28 mouse cellular contexts compared by ENCODE assay signal in genomic region chr5:52636025-52636755, GRCm38 (mm10). TPM values are rescaled to one million over a fixed set of nuclear protein-coding genes. Genes with fewer than 3 reads are reported as not detected.
DNase-seq lines count a peak whose midpoint lies in the region; ATAC-seq and TF ChIP-seq lines count a peak whose summit lies in the region.
"Had no signal": no experiment of that assay in that cellular context is flagged by ENCODE, and none has a peak within 500 bp of the region (broad histone marks: within the 10 kb centered on the region; RNA-seq: fewer than 3 reads in every experiment).

No protein-coding gene starts in this region.

- TF ChIP-seq CTCF in kidney, postnatal 0 days (IDR thresholded peaks at IDR 0.05; ENCODE audit: low read depth): no peak
- TF ChIP-seq CTCF in G1E (IDR thresholded peaks at IDR 0.05; ENCODE audit: low read depth, low read length): no peak
- TF ChIP-seq CTCF in stomach, postnatal 0 days (IDR thresholded peaks at IDR 0.05; ENCODE audit: low read depth): no peak

- no peak overlapping the region for H3K27ac ChIP-seq in kidney, postnatal 0 days
- no peak overlapping the region; the same call in 1 of the 2 replicates for H3K27ac ChIP-seq in kidney, embryonic 16.5 days (ENCODE audit: low read length)
- no peak overlapping the region for H3K27ac ChIP-seq in intestine, embryonic 15.5 days
- H3K27ac ChIP-seq in stomach, postnatal 0 days (replicated peaks): no peak overlapping the region
- H3K27ac ChIP-seq: embryonic facial prominence, embryonic 10.5 days; embryonic facial prominence, embryonic 13.5 days; forebrain, embryonic 13.5 days; gastrocnemius, adult 2 months; heart, embryonic 13.5 days; hindbrain, embryonic 14.5 days; hindbrain, postnatal 0 days had no signal

- TF ChIP-seq EP300 in stomach, postnatal 0 days (optimal IDR thresholded peaks at IDR 0.05): no peak

- ATAC-seq in kidney, postnatal 0 days (replicated peaks; ENCODE audit: low FRiP score, low read depth): no peak
- no peak for ATAC-seq in kidney, embryonic 16.5 days (ENCODE audit: low FRiP score, low TSS enrichment)
- ATAC-seq in G1E (ENCODE audit: extremely low read depth, insufficient number of reproducible peaks, low FRiP score, poor library complexity, severe bottlenecking): peak; percentile 71
- peak; percentile 54 for ATAC-seq in intestine, embryonic 15.5 days
- peak; percentile 40; the same call in 1 of the 2 replicates for ATAC-seq in stomach, postnatal 0 days (ENCODE audit: low FRiP score, low TSS enrichment)
- no peak for ATAC-seq in cerebellum, adult (ENCODE audit: insufficient number of reproducible peaks, low FRiP score, low TSS enrichment)
- ATAC-seq: forebrain, embryonic 13.5 days; forebrain, postnatal 0 days; hindbrain, postnatal 0 days; inflammation-experienced regulatory T-cells, adult 6 months had no signal

- H3K9ac ChIP-seq in kidney, postnatal 0 days (ENCODE audit: low read depth, low read length): no peak overlapping the region
- no peak overlapping the region for H3K9ac ChIP-seq in kidney, embryonic 16.5 days (replicated peaks; ENCODE audit: low read length)
- no peak overlapping the region for H3K9ac ChIP-seq in intestine, embryonic 15.5 days
- H3K9ac ChIP-seq in stomach, postnatal 0 days (ENCODE audit: low read length): no peak overlapping the region
- H3K9ac ChIP-seq: embryonic facial prominence, embryonic 13.5 days; forebrain, embryonic 13.5 days; forebrain, postnatal 0 days; heart, embryonic 13.5 days; hindbrain, embryonic 14.5 days had no signal

- H3K4me1 ChIP-seq in kidney, postnatal 0 days (replicated peaks; ENCODE audit: insufficient read depth, low read length): no peaks in the 10 kb centered on the region
- 0 out of 2 replicates have a peak, but pooled peaks cover 5% of the 10 kb centered on the region for H3K4me1 ChIP-seq in kidney, embryonic 16.5 days (ENCODE audit: insufficient read depth, low read length)
- peaks cover 48% of the 10 kb centered on the region for H3K4me1 ChIP-seq in G1E (ENCODE audit: insufficient read depth, low read depth, low read length)
- no peaks in the 10 kb centered on the region; the same call in 1 of the 2 replicates for H3K4me1 ChIP-seq in intestine, embryonic 15.5 days (replicated peaks)
- no peaks in the 10 kb centered on the region for H3K4me1 ChIP-seq in stomach, postnatal 0 days (replicated peaks; ENCODE audit: control insufficient read depth, insufficient read depth)
- H3K4me1 ChIP-seq: embryonic facial prominence, embryonic 10.5 days; embryonic facial prominence, embryonic 13.5 days; forebrain, embryonic 13.5 days had no signal

- H3K36me3 ChIP-seq in kidney, postnatal 0 days (ENCODE audit: insufficient read depth, low read length): no peaks in the 10 kb centered on the region
- H3K36me3 ChIP-seq in kidney, embryonic 16.5 days (ENCODE audit: insufficient read depth, low read length): no peaks in the 10 kb centered on the region; the same call in 1 of the 2 replicates
- peaks cover 33% of the 10 kb centered on the region for H3K36me3 ChIP-seq in G1E (replicated peaks)
- no peaks in the 10 kb centered on the region for H3K36me3 ChIP-seq in intestine, embryonic 15.5 days
- H3K36me3 ChIP-seq in stomach, postnatal 0 days (ENCODE audit: control insufficient read depth, insufficient read depth, low read length): no peaks in the 10 kb centered on the region
- H3K36me3 ChIP-seq: embryonic facial prominence, embryonic 10.5 days had no signal

- no peaks in the 10 kb centered on the region for H3K9me3 ChIP-seq in kidney, postnatal 0 days (replicated peaks; ENCODE audit: low read length)
- no peaks in the 10 kb centered on the region for H3K9me3 ChIP-seq in kidney, embryonic 16.5 days (ENCODE audit: low read length)
- H3K9me3 ChIP-seq in G1E (replicated peaks): 0 out of 2 replicates have a peak, but pooled peaks cover 2% of the 10 kb centered on the region
- H3K9me3 ChIP-seq in intestine, embryonic 15.5 days: no peaks in the 10 kb centered on the region
- H3K9me3 ChIP-seq in stomach, postnatal 0 days (ENCODE audit: control insufficient read depth, low read length): no peaks in the 10 kb centered on the region
- H3K9me3 ChIP-seq: embryonic facial prominence, embryonic 10.5 days; embryonic facial prominence, embryonic 13.5 days; forebrain, embryonic 13.5 days; heart, embryonic 13.5 days had no signal

- no peaks in the 10 kb centered on the region for H3K27me3 ChIP-seq in kidney, postnatal 0 days (ENCODE audit: insufficient read depth, low read length)
- no peaks in the 10 kb centered on the region for H3K27me3 ChIP-seq in kidney, embryonic 16.5 days (ENCODE audit: insufficient read depth, low read length)
- H3K27me3 ChIP-seq in G1E (ENCODE audit: insufficient read depth, low read length): 0 out of 2 replicates have a peak, but pooled peaks cover 2% of the 10 kb centered on the region
- H3K27me3 ChIP-seq in intestine, embryonic 15.5 days (replicated peaks): no peaks in the 10 kb centered on the region
- H3K27me3 ChIP-seq in stomach, postnatal 0 days (ENCODE audit: control insufficient read depth, insufficient read depth, low read length): no peaks in the 10 kb centered on the region
- H3K27me3 ChIP-seq: embryonic facial prominence, embryonic 13.5 days; forebrain, embryonic 13.5 days; heart, embryonic 13.5 days had no signal

- H3K4me2 ChIP-seq in kidney, postnatal 0 days (ENCODE audit: low read length): no peak overlapping the region
- H3K4me2 ChIP-seq in kidney, embryonic 16.5 days (replicated peaks; ENCODE audit: low read depth, low read length): no peak overlapping the region
- H3K4me2 ChIP-seq in intestine, embryonic 15.5 days (replicated peaks): no peak overlapping the region
- H3K4me2 ChIP-seq in stomach, postnatal 0 days (replicated peaks; ENCODE audit: low read depth): no peak overlapping the region
- H3K4me2 ChIP-seq: embryonic facial prominence, embryonic 13.5 days; forebrain, embryonic 13.5 days; heart, embryonic 13.5 days; hindbrain, embryonic 14.5 days had no signal

- 49% methylated on average over 11 of the region's 11 CpGs for WGBS in kidney, postnatal 0 days
- 55% methylated on average over 11 of the region's 11 CpGs for WGBS in kidney, embryonic 16.5 days
- WGBS in intestine, embryonic 15.5 days: 49% methylated on average over 11 of the region's 11 CpGs
- 55% methylated on average over 11 of the region's 11 CpGs for WGBS in stomach, postnatal 0 days

- peak; percentile 53 for DNase-seq in kidney, postnatal 0 days (ENCODE audit: low spot score)
- peak; percentile 36 for DNase-seq in G1E (ENCODE audit: low spot score)
- peak; percentile 21 for DNase-seq in stomach, postnatal 0 days (ENCODE audit: low spot score)
- DNase-seq in natural killer cell, adult 2 months (ENCODE audit: low spot score in 2 of 2): no peak
- DNase-seq: adrenal gland, postnatal 14 days; cerebellum, adult 11-12 months; cerebellum, adult 8-10 months; cerebellum, postnatal 10 days; cerebellum, postnatal 36 days; embryo, embryonic 11 days; forebrain, postnatal 0 days; gastrocnemius, adult 2 months; gastrocnemius, postnatal 14 days; heart, adult 18-20 months; heart, postnatal 14 days; heart, postnatal 4 days; kidney, adult 18-20 months had no signal

- no peak overlapping the region for H3K4me3 ChIP-seq in kidney, postnatal 0 days (replicated peaks; ENCODE audit: low read depth, low read length)
- no peak overlapping the region for H3K4me3 ChIP-seq in kidney, embryonic 16.5 days (ENCODE audit: low read length)
- peak overlapping the region; percentile 50; the same call in 1 of the 2 replicates for H3K4me3 ChIP-seq in G1E (ENCODE audit: low read depth, low read length)
- H3K4me3 ChIP-seq in intestine, embryonic 15.5 days (replicated peaks): no peak overlapping the region
- H3K4me3 ChIP-seq in stomach, postnatal 0 days (ENCODE audit: low read depth, low read length): no peak overlapping the region
- H3K4me3 ChIP-seq: embryonic facial prominence, embryonic 10.5 days; embryonic facial prominence, embryonic 13.5 days; erythroblast, embryonic 14.5 days; forebrain, embryonic 13.5 days; gastrocnemius, adult 2 months; heart, embryonic 13.5 days had no signal

RNA-seq across cellular contexts. Expression of gene Sepsecs, which starts 33.3 kb away (rescaled TPM):
- 8.5 and 10.2 TPM in 2 replicates for polyA plus RNA-seq in kidney, postnatal 0 days (2015; fragmentation: Nextera tagmentation; extraction: Ambion mirVana)
- polyA plus RNA-seq in kidney, embryonic 16.5 days (2015; fragmentation: Nextera tagmentation; extraction: Ambion mirVana): 10.9 and 11.5 TPM in 2 replicates
- total RNA-seq in G1E (2014; fragmentation: Nextera tagmentation): 34.5 and 39.6 TPM in 2 replicates
- total RNA-seq in G1E (2017): 37.8 and 43.3 TPM in 2 replicates
- 1.5 and 1.9 TPM in 2 replicates for polyA plus RNA-seq in G1E (2012)
- 11.5 and 12.4 TPM in 2 replicates for polyA plus RNA-seq in intestine, embryonic 15.5 days (2015; fragmentation: Nextera tagmentation; extraction: Ambion mirVana)
- 6.1 and 6.2 TPM in 2 replicates for polyA plus RNA-seq in stomach, postnatal 0 days (2015; fragmentation: Nextera tagmentation; extraction: Ambion mirVana)

Comparison
In these comparisons a context has a peak if more than half of its experiments do, and no peak if none do; other contexts are left out.
1. ATAC-seq: peak in G1E (single experiment), intestine, embryonic 15.5 days (single experiment) and stomach, postnatal 0 days (single experiment); none in kidney, postnatal 0 days (single experiment), kidney, embryonic 16.5 days (single experiment) and cerebellum, adult (single experiment).
2. DNase-seq: peak in kidney, postnatal 0 days (single experiment), G1E (single experiment) and stomach, postnatal 0 days (single experiment); none in natural killer cell, adult 2 months (0 of 2).